Mouse (Mus musculus) induced T-regulatory cell, adult 2 months (primary cell): ENCODE measurements around the gene Cyp3a41a.
"Not testable (repeated sequence)": the region's sequence is repeated elsewhere in the genome, so short reads cannot be mapped to it uniquely, and the experiment has no call there.

Experiments
- DNase-seq: peaks from one replicate; pipeline ENCODE4 v3.0.0-alpha.2; 2012; ENCODE audit warnings: low read depth

The Cyp3a41a gene

DNA sequence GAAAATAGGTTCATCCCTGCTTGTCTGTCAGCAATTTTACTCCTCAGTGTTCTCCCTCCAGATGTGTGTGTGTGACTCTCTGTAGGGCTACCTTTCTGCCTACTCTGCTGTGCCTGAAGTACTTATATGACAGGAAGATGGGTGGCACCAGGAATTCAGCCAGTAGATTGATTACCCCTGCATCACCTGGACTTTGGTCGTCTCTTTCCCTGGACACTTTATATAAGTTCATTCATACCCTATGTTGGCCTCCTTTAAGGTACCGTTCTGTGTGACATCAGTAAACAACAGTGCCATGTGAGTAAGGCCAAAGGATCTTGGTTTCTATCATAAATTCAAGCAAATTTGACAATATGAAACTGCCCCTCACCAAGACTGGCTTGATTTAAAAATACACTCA, at the start of gene Cyp3a41a:
TSS of gene Cyp3a41a (minus strand) at position 101 of the 400 bp plus-strand sequence.
- DNase-seq: not testable (repeated sequence)

DNA sequence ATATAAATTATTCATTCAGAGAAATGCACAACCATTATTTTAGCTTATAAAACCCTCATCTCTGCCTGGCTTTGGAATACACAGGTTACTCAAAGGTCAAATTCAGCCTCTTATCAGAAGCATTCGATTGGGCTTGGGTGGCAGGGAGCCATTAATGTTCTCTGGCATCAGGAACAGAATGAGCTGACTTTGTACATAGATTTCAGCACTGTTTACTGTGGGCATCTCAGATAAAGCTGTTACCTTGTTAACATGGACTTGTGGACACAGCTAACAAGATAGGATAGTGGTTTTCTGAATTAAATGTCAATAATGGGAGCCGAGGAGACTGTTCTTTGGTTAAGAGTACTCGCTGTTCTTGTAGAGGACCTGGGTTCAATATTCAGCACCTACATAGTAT, 17.6 kb upstream of the Cyp3a41a start:
- not testable (repeated sequence) for DNase-seq

DNA sequence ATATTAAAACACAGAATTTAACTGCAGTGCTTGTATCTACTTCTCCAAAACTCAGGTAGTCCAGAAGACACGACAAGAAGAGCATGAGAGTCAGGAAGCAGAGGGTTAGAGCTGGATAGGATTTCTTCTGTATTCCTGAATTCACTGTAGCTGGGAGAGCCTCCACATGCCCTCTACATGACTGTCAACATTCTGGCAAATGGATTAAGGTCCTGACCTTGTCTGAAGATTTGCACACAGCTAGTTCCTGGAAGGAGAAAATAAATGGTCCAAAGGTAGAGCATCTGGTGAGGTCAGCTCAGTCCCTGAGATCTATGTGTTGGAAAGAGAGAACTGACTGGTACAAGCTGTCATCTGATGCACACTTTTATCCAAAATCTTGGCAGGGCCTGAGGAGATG, 5.6 kb downstream of the Cyp3a41a start:
- DNase-seq: not testable (repeated sequence)

DNA sequence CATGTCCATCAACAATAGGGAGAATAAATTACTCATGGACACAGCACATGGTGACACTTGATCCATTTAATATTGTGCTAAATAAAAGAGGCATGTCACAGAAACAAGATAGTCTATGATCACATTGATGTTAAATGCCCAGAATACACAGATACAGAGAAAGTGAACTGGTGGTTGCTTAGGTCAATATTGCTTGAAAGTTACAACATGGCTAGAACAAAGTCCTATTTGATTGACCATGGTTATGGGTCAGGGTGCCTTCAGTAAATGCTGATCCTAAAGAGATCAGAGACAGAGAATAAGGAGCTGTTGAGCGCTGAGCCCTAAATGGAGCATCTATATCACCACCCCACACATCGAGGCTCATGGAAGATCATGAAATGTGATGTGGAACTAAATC, 12.6 kb downstream of the Cyp3a41a start:
- DNase-seq: not testable (repeated sequence)

DNA sequence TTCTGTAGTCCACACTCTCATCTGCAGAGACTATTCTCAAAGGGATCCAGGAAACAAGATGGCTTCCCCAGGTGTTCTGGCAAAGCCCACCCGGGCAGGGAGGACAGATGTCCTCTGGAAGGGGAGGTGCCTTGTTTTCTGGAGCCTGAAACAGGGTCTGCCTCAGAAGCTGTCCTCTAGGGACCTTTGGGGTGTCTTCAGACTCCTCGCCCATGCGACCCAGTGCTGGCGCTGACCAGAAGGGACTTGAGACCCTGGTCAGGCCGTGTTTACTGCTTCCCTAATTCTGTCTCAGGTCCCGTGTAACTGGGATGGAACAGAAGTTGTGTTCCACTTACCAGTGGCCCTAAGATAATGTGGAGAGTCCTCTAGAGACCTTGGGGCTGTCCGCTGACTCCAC, 57.9 kb downstream of the Cyp3a41a start:
- DNase-seq: no peak

DNA sequence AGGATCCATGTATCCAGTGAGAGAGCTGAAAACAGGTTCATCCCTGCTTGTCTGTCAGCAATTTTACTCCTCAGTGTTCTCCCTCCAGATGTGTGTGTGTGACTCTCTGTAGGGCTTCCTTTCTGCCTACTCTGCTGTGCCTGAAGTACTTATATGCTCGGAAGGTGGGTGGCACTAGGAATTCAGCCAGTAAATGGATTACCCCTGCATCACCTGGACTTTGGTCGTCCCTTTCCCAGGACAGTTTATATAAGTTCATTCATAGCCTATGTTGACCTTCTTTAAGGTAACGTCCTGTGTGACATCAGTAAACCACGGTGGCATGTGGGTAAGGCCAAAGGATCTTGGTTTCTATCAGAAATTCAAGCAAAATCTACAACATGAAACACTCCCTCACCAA, 72.2 kb downstream of the Cyp3a41a start:
- no peak for DNase-seq
